Mouse (Mus musculus) heart, adult 2 months (tissue): ENCODE data around the gene Acox2.

Source experiments
- CTCF ChIP-seq: fragments of 200-600 bp; IDR thresholded peaks from 2 replicates; pipeline ENCODE4 v1.8.1; 2022; ENCODE audit warnings: antibody characterized with exemption, mild to moderate bottlenecking, moderate library complexity
- EP300 ChIP-seq: fragments of 200-500 bp; IDR thresholded peaks from 2 replicates; pipeline ENCODE4 v1.6.1; 2011; ENCODE audit warnings: low read depth, low read length, control low read depth; ENCODE audit not compliant: insufficient read depth
- POLR2A ChIP-seq: fragments of 200-500 bp; IDR thresholded peaks from 2 replicates; pipeline ENCODE4 v1.6.1; 2011; ENCODE audit warnings: mild to moderate bottlenecking, low read depth, low read length, control low read depth; ENCODE audit not compliant: insufficient read depth

DNA sequence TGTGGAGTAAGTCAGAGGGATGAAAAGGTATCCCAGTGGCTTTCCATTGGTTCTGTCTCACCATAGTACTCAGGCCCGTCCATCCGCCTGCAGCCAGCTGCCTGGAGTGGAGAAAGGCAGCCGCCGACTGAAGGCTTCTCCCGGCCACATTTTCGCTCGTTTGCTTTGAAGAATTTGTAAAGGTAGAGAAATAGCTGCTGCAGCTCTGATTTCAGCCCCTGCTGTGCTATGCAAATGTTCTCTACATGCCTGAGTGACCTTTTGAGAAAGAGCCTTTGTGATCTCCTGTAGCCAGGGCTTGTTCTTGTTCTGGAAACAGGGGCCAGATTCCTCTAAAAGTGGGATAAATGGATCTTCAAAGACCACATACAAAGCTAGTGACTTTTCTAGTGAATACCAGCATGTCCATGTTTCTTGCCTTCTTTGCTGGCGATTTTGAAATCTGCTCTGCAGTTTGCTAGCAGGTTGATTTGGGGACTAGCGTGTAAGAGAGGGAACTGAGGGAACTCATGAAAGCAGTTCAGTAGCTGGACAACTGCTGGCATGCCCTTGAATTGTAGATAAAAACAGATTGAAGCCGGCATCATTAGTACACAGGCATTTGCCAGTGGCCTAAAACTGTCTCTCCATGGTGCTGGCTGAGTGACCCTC, 40.3 kb downstream of the Acox2 start:
- TF ChIP-seq POLR2A (no peak), EP300 (no peak), CTCF (no peak)
